Mouse (Mus musculus): ENCODE measurements at regions not wholly inside any gene's neighbourhood (a gene's known extent, or its start where the extent isn't known, plus 50 kb on each side); places are given as distances from the start of the nearest gene placed in this dataset.

- TF ChIP-seq POLR2A (IDR thresholded peaks at IDR 0.05; ENCODE audit: borderline replicate concordance, extremely low read depth, insufficient read depth, insufficient read length, poor library complexity, severe bottlenecking) (no peak), CTCF (IDR thresholded peaks at IDR 0.05; ENCODE audit: borderline replicate concordance, extremely low read depth, insufficient read depth, insufficient read length) (no peak)
These were observed 1349.8 kb downstream of the Cdh11 start for GRCm38 (mm10) chr8:101435691-101436090.

Data from brain, embryonic 14.5 days (tissue).